Mouse (Mus musculus) adipocyte (in vitro differentiated cells): Measurements from ENCODE around the gene Flad1.
A peak's percentile ranks its signal among the peaks of the same experiment; 100 is the strongest.

ENCODE experiments used
- DNase-seq: peaks from one replicate; pipeline ENCODE4 v3.0.0-alpha.2; 2016; ENCODE audit warnings: low spot score

The Flad1 gene

DNA sequence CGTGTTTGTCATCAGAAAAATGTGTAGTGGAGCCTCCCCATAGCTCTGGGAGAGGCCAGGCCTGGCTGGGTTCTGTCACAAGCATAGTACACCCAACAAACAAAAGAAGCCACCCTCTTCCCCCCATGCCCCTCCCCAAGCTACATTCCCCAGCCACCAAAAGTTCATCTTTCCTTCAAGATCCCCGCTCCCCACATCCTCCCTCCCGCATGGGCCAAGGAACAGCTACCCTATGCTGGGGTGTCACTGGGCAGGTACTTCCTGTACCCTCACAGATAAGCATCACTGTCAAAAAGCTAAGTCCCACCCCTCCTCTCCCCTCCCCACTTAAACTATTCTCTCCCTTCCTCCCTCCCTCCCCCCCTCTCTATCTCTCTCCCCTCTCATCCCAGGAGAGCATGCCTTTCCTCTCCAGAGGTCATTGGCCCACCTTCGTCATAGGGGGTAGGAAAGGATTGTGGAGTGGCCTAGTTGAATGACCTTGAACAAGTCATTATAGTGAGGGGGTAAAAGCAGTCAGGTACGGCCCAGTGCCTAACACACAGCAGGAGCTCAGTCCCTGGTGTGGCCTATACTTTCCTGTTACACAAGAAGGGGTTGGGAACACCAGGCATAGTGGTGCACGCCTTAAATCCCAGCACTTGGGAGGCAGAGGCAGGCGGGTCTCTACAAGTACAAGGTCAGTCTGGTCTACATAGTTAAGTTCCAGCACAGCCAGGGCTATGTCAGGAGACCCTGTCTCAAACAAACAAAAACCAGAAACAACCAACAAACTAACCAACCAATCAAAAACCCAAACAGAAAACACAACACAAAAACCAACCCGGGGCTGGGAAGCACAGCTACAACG is 29.4 kb downstream of the Flad1 start:
- no peak for DNase-seq

DNA sequence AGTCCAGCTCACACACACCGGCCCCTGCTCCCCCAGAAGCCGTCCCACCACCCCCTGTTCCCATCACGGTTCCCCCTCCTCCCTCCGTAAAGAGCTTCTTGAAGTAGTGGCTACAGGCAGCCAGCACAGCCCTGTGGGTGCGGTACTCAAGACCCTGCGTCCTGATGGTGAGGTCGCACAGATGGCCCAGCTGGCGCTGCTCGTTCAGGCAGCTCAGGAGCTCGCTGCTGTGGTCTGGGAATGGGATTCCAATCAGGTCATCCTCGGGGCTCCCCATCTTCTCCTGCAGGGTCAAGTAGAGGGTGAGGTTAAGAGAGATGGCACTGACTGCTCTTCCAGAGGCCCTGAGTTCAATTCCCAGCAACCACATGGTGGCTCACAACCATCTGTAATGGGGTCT is 30.4 kb downstream of the Flad1 start:
- no peak for DNase-seq

DNA sequence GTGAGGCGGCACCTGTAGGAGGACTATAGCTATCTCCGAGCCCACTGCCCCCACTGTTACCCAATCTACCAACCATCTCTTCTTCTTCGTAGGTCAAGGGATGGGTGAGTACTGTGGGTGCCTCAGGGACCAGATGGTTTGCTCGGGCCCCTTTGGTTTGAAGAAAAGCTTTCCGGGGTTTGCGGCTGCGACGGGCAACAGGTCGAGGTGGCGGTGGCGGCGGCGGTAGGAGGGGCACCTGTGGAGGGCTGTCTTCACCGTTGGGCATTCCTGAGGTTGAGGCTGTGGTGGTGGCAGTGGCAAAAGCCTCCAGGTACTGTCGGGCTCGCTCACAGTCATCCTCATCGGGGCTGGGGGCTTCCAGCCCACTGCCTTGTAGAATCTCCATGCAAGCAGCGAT is 31.0 kb downstream of the Flad1 start:
- DNase-seq = no peak

DNA sequence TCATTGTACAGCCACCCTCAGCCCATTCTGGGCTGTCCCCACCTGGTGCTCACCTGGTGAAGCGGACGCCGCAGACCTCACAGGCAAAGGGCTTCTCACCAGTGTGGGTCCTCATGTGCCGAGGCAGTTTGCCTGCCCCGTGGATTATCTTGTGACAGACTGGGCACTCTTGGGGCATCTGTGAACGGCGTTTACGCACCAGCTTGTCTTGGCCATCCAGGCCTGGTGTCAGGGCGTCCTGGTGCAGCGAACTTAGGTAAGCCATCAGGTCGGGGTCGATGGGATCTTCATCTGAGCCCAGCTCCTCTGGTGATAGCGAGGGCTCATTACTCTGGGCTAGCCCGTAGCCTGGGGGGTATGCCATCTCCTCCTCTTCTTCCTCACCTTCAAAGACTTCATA is 31.4 kb downstream of the Flad1 start:
- DNase-seq = no peak

DNA sequence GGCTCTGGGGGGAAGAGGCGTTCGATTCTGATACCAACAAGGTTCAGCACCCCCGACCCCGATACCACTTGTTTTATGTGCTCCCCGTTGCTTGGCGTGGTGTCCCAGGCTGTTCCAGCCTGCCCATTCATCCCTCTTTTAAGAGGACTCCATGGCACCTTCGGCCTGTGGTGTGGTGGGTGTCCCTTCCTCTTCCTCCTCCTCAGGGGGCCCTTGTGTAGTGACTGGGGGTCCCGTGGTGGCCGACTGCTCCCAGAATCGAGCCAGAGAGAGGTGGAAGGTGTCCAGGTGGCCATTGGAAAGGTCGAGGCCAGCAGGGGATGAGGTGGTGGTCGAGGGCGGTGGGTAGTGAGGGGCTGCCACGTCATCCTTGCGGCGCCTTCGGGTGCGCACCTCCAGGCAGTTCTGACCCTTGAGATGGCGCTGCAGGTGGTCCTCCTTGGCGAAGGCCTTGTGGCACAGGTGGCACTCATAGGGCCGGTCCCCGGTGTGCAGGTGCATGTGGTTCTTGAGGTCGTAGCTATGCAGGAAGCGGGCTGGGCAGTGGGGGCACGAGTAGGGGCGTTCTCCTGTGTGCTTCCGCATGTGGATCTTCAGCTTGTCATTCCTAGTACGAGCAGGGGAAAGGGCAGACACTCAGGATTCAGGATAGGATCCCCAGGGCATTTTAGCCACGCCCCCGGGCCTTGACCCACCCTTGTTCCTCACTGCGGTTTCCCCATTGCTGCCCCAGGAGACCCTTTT is 32.1 kb downstream of the Flad1 start:
- DNase-seq = no peak

DNA sequence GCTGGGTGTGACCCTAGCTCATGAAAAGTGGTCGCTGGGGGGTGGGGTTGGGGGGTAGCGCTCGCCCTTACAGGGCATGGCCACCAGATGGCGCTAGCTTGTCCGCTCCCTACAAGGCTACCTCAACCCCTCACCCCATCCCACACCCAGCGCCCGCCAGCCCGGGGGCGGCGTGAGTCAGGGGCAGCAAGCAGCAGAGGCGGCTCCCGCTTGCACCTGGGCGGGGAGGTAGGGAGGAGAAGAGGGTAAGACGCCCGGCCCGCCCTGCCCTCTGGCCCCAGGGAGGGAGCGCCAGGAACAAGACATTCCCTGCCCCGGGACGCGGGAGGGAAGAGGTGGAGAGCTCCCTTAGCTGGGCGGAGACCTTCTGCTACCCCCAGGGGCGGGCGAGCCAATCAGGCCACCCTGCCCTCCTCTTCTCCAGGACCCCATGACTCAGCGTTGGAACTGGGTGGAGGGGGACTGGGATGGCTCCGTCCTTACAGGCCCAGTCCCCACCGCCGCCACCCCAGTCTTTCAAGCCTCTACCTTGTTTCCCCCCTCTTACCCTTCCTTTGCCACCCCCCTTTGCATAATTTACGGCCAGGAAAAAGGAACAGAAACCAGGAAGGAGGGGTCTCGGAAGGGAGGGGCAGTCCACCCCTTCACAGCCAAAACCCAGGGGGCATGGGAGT is 33.1 kb downstream of the Flad1 start:
- peak; percentile 77 for DNase-seq

DNA sequence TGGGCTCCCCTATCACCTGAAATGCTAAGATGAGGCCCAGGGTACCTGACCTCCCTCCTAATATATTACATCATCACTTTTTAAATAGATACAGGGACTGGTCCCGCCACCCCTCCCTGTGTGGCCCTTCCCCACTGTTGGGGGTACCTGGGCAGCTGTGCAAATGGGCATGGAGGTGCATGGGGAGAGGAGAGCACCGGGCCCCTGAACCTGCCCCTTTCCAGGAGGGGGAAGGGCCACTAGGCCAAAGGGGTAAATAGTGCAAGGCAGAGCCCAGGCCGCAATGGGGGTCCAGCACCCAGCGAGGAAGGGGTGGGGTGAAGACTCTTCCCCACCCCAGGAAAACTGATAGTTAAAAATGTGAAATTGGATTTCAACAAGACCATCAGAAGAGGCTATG is 33.8 kb downstream of the Flad1 start:
- peak; percentile 37 for DNase-seq

DNA sequence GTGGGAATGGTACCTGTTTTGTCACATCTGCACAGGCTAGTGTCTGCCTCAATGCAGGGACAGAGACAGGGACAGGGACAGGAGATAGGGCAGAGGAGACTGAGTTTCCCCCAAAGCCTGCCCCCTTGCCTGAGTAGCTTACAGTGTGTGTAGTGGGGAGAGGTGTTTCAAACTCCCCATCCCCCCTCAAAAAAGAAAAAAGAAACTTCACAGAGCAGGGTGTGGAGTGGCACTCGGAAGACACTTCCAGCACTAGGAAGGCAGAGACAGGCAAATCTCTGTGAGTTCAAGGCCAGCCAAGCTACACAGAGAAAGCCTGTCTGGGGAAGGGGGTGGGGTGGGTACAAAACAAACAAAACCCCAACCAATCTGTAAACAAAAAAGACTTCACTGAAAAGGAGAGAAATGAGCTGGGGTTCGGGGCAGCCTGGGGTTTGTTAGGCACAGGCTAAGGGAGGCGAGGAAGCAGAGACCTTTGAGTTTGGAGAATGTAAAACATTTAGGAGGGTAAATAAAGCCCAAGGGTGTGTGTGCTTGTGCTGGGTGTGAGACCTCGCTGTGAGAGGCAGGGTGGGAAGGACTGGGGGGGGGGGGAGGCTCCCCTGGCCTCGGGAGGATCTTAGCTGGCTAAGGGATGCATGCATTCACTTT is 38.0 kb downstream of the Flad1 start:
- no peak for DNase-seq

DNA sequence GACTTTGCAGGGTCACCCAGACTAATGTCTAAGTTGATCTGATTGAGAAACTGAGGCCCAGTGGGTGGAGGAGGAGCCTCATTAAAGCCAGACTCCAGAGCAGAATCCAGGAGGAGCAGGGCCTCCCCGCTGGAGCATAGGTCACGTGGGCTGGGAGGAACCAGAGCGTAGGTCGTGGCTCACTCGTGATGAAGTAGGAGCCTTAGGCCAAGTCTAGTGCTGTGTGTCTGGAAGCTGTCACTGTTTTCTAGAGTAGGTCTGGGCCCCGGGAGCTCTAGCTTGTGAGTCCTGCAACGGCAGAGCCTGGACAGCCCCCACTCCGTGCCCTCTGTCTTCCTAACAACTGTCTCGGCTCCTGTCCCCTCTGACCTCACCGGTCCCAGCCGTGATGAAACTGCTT is 44.3 kb downstream of the Flad1 start:
- peak; percentile 86 for DNase-seq

DNA sequence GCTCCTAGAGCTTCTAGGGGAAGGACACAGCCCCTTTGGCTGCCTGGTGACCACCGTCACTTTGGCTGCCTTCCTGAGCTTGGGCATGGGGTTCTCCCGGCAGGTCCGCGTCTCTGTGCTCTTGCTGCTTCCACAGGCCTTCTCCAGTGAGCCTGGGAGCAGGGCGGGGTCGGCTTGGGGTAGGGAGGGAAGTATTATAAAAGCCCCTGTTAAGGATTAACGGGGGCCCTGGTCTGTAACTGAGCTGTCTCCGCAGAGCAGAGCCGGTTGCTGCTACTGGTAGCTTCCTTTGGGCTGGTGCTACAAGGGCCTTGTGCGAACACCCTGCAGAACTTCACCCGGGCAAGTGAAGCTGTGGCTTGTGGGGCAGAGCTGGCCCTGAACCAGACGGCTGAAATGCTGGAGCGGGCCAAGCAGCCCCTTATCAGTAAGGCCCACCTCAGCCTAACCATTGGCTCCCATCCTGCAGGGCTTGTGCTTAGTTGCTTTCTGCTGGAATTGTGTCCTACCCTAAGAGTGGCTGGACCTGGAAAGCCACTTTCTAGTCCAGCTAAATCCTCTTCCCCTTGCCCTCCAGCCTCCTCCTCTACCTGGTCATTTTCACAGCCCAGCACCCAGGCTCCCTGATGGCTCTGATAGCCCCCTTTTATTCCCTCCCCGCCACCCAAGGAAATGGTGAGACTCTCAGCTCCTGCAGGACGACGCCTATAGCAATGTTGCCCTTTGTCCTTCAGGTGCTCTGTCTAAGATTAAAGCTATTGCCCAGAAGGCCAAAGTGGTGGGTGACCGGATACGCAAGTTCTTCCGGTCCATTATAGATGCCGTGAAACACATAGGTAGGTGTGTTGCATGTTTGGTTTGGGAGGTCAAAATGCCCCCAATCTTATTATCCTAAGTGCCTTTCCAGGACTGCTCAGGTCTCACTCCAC is 45.9 kb downstream of the Flad1 start:
- no peak for DNase-seq

DNA sequence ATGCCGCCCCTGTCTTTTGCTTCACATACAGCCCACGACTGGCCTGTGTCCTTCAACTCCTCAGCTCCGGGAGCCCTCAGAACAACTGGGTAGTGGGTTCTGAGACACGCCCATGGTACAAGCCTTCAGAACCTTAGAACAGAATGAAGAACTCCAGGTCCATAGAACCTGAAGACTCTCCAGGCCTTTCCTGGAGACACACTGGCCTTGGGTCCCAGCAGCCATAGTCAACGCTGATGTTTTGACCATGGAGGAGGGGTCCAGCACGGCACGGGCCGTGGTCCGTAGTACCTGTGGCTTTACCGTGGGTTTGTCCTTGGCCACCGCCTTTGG is 46.6 kb downstream of the Flad1 start, which contains the start of gene Dcst1:
Gene Dcst1 (minus strand): TSS at position 101 of the 333 bp plus-strand sequence.
- DNase-seq = no peak

DNA sequence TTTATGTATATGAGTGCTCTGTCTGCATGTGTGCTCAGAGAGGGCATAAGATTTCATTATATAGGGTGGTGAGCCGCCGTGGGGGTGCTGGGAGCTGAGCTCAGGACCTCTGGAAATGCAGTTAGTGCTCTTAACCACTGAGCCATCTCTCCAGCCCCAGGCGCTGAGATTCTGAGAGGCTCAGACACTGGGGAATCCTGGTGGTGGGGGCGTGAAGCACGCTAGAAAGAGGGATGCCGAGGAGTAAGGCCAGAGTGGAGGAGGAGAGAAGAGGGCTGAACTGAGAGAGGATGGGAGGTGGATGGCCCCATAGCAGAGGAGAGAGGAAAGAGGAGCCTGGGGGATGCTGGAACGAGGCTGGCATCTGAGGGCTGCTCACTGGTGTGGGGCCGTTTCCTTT is 47.0 kb downstream of the Flad1 start:
- DNase-seq = no peak

DNA sequence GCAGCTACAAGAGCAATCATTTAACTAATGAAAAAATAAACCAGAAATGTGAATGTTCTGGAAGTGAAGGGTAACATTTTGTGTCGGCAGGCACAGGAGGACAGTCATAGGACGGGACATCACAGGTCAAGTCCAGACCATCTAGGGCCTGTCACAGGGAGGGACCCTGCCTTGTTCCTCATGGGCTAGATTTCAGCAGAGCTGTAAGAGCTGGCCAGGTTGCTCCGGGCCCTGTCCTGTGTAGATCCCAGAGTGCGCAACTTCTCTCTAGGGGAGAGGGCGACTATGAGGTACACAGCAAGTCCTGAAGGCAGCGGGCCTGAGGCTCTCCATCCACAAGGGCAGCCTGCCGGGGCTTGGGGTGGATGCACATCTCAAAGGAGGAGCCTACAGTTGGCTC is 50.0 kb downstream of the Flad1 start, which contains the start of gene Dcst2:
Gene Dcst2 (plus strand): TSS at position 301 of the 400 bp plus-strand sequence.
- no peak for DNase-seq

DNA sequence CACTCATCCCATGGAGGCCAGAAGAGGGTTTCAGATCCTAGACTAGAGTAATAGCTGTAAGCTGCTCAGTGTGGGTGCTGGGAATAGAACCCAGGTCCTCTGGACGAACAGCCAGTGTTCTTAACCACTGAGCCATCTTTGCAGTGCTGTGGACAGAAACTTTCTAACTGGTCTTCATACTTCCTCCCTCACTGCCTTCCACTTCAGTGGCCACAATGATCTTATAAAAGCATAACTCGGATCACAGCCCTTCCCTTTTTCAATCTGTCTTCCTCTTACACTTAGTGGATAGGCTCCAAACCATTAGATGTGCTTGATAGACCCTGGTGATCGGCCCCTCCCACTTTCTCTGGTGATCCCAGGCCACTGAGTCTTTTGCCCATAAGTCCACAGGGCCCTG is 51.4 kb downstream of the Flad1 start:
- DNase-seq = no peak

DNA sequence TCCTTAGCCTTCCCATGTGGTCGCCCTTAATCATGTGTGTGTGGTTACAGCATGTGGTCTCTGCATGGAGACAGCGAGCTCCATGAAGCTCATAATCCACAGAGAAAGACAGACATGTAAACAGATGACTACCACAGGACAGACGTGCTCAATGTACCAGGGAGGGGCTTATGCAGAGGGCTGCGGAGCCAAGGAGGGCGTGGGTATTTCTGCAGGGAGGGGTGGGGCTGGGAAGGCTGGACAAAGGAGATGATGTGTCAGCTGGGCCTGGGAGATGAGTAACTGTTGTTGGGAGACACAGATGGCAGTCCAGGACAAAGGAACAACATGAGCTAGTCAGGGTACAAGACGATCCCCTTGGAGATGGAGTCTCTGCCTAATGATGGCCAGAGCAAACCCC is 52.0 kb downstream of the Flad1 start:
- peak; percentile 72 for DNase-seq

DNA sequence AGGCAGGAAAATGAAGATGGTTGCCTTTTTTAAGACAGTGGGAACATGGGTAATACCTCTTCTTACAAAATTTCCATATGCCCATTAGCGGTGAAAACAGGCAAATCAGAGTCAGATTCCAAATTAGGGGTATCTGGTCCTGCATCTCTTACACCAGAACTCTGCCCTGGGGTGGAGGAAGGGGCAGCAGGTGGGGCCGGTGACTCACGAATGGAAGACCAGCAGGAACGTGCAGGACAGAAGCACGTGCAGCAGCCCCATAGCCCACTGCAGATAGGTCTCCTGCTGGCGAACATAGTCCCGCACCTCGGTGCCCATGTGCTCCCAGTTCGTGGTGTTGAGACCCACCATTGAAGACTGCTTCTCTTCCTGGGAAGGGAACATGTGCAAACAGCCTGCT is 55.6 kb downstream of the Flad1 start:
- no peak for DNase-seq

DNA sequence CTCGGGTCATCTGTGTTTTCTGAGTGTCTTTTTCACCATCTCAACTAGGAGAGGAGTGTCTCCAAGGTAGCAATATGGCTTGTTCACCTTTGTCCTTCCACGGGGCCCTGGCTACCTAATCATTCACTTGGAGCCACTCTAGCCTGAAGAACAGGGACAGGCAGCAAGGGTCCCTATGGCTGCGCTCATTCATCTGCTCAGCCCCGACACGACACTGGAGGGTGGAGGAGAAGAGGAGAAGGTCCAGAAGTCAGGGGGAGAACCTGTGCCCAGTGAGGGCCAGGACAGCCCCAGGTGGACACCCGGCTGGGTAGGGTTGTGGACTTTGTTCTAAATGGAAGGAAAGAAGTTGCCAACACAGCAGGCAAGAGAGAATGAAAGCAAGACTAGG is 56.2 kb downstream of the Flad1 start:
- DNase-seq = no peak

DNA sequence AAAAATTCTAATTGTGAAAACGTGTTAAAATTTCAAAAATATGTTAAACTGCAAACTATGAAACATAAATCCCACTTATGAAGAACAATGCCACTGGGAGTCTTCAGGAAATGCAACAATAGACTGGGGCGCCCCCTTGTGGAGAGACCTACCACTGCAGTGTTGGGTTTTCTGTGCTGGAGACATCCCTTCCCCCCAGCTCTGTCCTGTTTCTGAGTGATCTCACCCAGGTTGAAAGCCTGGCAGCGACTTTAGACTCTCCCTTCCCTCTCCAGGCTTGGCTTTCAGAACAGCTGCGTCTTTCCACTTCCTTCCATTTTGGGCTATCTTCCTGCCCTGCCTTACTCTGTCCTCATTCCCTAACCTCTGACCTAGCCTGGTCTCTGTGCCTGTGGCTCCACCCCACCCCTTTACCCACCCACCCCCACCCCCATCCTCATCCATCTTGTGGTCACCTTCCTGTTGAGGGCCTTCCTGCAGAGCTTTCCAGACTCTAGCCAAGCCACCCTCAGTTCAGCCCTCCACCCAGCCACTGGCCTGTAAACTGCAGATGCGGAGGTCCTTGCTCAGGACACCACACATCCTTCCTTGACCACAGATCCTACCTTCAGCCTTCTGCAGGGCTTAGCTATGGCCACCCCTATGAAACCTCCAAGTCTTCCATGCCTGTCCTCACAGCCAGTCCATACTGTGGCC is 56.7 kb downstream of the Flad1 start:
- peak; percentile 93 for DNase-seq

DNA sequence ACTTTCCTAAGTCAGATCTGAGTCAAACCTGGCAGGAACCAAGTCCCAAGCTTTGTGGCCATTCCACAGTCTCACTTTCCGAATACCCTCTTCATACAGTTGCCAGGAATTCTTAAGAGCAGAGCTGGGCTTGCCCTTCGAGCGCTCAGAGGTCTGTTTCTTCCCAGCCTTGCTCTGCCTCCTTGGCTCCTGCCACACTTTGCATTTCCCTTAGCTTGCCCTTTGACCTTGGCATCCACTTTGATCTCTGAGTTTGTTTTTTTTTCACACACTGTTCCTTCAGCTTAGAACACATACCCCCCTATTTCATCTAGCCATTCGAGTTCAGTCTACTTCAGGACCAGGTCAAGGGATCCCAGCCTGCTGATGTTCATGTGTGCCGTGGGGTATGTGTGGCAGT is 60.4 kb downstream of the Flad1 start:
- peak; percentile 47 for DNase-seq
